Mouse (Mus musculus) forelimb bud, embryonic 11.5 days (tissue): ENCODE measurements around the gene Agap1.

Source experiments
- DNase-seq: peaks from one replicate; pipeline ENCODE4 v3.0.0-alpha.2; 2012; ENCODE audit warnings: low read depth, low spot score

The Agap1 gene

GRCm38 (mm10) chr1:89660804-89661203 lies 206.2 kb downstream of the Agap1 start:
- DNase-seq: no peak

- DNase-seq: no peak
Observed at GRCm38 (mm10) chr1:89666154-89666553, 211.5 kb downstream of the Agap1 start.

DNA sequence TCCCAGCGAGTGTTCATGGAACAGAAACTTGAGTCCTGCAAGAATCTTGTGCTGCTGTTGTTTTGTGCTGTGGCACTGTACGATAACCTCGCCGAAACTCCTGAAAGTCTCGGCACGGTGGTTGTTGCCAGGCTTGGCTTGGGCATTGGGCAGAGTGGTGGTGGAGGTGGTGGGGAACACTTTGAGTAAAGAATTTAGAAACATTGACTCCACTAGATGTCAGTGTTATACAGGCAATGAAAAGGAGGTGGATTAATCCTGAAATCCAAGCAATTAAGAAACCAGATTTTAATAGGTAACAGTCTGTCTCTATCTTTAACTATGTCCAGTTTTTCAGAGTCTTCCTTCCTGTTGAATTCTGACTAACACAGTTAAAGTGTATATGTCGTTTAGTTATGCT lies 212.8 kb downstream of the Agap1 start:
- DNase-seq: no peak

DNA sequence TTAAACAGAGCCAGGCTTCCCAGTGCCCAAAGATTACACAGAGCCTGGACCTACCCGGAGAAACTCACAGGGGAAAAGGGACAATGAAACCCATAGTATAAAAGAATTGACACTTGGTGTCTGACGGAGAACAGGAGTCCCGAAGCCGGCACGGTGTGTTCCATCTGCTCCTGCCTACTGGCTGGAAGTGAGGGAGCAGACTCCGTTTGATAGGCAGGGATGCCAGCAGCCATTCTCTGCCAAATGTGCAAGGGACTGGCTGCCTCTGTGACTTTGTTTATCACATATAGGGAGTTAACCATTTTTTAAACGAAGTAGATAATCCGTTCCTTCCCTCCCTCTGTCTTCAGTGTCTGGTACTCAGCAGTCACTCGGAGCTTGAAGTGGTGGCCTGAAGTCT lies 214.0 kb downstream of the Agap1 start:
- no peak for DNase-seq

DNA sequence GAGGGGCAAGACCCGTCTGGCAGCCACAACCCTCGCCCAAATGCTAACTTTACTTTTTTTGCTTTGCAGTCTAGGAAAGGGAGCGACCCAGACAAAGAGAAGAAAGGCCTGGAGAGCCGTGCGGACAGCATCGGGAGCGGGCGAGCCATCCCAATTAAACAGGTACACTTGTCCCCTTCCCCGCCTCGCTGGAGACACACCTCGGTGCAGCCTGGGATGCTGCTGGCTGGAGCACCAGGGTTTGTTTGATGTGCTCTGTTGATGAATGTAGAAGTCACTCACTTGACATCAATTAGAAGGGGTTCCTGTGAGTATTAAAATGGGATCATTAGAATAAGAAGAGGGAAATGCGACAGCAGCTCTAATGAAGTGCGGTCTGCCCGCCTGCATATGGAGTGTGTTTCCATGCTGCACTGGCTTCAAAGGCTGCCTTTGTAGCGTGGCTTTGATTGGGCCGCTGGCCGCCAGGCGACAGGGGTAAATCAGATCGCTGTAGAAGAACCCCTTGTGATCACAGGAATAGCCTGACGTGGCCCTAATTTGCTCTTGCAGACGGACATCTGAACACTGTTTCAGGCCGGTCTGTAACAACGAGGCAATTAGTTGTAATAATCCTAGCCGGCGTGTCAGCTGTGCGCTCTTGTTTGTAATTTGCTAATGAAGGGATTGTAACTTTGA lies 216.6 kb downstream of the Agap1 start:
- peak; percentile 58 for DNase-seq

DNA sequence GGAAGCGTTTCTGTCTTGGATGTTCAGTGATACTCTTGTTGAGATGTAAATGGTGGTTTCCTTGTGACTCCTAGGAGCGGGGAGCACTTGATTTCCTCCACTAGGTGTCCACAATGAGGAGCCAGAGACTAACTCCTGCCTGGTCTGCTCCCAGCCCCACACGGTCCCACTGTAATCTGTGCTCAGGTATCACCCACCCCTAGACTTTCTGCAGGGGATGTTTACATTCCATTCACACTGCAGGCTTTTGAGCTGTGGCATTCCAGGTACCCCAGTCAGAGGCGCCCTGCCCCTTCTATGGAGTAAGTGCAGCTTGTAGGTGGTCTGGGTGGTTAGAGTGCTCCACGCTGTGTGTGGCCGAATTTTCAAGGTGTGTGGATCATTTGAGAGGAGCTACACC lies 218.5 kb downstream of the Agap1 start:
- DNase-seq: no peak

GRCm38 (mm10) chr1:89673686-89674085 lies 219.1 kb downstream of the Agap1 start:
- DNase-seq: peak; percentile 29

- no peak for DNase-seq
Observed at GRCm38 (mm10) chr1:89674681-89675080, 220.1 kb downstream of the Agap1 start.

- DNase-seq: no peak
Observed at GRCm38 (mm10) chr1:89676411-89676810, 221.8 kb downstream of the Agap1 start.

- DNase-seq: no peak
Observed at GRCm38 (mm10) chr1:89680673-89681072, 226.1 kb downstream of the Agap1 start.

GRCm38 (mm10) chr1:89688914-89689313 lies 234.3 kb downstream of the Agap1 start:
- DNase-seq: no peak

GRCm38 (mm10) chr1:89689544-89690212 lies 235.1 kb downstream of the Agap1 start:
- DNase-seq: no peak

DNA sequence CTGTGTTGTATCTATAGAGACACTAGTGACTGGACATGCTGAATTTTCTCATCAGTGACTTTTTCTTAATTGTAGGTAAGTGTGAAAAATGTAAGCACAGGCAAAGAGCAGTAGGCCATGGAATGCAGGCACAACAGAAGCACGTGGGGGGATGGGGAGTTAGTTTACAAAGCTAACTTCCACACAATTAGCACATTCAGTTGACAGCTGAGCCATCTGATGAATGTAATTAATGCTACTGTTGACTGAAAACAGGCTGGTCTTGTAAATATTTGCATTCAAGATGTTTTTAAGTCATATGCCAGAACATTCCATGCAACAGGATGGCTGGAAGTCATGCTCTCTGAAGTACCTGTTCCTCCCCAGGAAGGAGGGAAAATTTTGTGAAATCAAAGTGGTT lies 236.5 kb downstream of the Agap1 start:
- DNase-seq: no peak

DNA sequence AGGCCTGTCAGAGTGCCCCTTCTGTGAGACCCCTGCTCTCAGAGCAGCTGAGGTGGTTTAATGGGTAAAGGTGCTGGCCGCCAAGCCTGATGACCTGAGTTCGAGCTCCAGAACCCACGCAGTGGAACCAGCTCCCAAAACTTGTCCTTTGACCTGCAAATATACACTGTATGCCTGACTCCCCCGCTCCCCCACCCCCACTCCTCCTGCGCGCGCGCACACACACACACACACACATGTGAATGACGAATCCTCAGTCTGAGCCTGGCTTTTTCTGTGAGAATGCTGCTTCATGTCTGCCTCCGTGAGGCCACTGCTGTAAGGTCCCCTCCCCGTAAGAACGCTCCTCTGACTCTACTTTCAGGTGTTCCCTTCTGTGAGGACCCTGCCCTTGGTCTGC lies 237.8 kb downstream of the Agap1 start:
- DNase-seq: no peak

DNA sequence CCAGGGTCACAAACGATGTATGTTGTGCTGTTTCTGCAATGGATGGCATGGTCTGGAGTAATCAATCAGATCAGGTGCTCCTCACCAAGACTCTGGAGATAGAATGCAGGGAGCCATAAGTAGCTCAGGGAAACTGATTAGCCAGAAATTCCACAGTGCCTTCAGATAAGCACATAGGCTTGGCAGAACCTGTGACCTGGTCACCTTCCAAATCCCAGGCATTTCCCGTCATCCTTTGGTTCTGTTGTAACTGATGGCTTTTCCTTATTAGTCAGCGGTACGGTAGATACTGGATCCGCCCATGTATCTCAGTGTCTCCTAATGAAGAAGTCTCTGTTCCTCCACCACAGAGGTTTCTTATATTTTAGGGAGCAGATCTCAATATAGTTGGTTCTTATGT lies 240.3 kb downstream of the Agap1 start:
- DNase-seq: no peak

DNA sequence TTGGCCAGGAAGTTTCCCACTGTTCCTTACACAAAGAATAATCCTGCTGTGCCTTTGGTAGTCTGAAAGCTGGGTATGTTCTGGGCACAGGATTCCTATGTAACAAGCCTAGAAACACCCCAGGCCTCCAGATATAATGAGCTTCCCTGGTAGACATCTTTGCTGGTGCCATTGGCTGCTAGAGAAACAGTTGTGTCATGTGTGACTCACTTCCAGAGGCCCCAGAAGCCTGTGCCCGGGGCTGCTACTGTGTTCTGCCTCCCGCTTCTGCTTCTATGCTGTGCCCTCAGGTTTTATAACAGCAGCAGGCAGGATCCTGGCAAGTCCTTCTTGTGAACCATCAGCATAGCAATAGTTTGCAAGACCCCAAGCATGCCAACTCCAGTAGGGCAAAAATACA lies 242.6 kb downstream of the Agap1 start:
- DNase-seq: no peak

GRCm38 (mm10) chr1:89700166-89700565 lies 245.6 kb downstream of the Agap1 start:
- DNase-seq: no peak

DNA sequence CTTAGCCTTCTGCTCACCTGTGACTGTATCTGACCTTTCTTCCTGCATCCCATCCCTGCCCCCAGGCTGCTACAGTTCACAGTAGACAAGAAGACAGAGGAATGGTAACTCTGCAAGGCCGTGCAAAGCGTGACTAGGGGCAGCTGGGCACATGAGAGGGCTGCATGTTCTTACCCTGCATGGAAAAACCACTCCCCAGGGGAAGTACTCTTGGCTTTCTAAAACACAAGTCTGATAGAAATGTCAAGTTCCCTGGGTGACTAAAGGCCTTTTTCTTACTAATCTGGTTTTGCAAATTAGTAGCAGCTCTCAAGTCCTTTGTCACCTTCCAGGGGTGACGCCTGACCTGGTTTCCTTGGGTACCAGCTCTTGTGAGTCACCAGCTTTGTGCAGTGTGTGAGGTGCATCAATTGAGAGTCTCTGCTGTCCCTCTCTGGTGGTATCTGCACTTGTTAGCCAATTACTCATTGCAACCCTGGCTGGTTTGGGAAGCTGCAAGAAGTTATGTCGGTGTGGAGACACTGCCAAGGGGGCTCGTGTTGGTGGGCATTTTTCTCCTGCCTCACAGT lies 246.6 kb downstream of the Agap1 start:
- DNase-seq: no peak

DNA sequence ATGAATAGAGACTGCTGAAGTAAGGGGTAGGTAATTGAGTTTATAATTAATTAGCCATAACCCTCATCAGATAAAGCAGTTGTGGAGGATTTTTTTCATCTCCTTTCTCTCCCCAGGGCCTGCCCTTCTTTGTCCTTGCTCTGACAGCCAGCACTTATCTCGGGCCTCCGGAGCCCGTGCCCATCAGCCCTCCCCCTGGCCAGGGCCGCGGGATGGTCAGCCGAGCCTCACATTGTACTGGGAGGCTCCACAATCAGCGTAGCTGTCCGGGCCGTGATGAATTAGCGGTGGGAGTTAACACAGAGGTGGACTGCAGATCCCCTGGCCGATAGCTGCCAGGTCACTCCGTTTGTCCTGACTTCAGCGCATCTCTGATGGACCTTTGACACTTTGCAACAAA lies 248.7 kb downstream of the Agap1 start:
- no peak for DNase-seq

DNA sequence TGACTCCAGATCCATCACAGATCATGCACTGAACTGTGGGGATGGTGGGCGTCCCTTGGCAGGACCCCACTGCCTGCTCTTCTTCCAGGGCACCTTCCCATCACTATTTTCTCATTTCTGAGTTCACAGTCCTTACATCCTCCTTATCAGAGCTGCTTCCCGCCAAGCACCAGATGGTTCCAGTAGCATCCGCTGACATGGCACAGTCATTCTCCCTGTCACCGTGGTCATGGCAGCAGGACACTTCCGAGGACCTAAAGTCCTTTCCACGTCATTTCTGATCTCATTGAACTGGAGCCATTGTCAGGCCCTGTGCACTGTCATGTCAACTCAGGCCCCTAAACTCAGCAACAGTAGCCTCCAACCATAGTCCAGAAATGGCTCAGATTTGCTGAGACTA lies 251.1 kb downstream of the Agap1 start:
- DNase-seq: no peak

DNA sequence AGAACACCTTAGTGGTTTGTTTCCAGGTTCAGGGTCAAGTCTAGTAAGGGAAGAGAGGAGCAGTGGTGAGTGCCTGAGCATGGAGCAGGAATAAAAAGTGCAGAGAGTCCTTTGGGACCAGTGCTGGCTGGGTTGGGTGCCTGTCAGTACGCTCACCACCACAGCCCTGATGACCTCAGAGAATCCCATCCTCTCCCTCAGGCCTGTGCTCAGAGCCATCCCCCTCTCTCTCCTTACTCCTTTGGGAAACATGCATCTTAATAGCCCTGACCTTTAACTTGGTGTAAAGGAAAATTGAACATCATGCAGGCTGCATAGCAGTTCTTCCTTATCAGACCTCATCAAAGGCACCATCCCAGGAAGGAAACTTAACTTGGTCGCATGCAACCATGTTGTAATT lies 252.3 kb downstream of the Agap1 start:
- no peak for DNase-seq

DNA sequence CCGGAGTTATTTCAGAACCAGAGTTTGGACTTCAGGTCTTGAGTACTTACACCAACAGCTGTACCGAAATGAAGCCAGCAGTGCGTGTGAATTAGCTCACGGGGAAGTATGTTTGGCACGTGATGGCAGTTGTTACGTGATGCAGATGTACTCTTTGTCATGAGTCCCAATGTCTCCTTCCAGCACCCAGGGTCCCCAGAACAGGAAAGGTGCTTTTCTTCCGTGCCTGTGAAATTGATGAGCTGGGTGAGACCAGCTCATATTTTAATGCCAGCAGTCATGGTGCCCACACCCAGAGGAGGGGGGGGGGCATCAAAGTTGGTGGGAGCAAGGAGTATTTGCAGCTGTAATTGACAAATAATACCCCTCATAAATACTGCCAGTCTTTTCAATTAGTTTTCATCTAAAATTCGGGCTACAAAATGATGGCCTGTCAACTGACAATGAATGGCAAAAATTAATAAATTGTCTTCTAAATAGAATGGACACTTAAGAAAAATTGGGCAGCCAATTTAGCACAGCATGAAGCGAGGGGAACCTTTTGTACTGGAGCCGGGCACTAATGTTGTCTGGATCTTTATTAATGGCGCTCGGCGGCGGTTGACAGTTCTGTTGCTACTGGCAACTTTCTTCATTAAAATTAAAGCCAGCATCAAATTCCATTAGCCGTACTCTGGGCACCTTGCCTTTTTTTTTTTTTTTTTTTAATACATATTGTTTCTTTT lies 253.3 kb downstream of the Agap1 start:
- DNase-seq: no peak

DNA sequence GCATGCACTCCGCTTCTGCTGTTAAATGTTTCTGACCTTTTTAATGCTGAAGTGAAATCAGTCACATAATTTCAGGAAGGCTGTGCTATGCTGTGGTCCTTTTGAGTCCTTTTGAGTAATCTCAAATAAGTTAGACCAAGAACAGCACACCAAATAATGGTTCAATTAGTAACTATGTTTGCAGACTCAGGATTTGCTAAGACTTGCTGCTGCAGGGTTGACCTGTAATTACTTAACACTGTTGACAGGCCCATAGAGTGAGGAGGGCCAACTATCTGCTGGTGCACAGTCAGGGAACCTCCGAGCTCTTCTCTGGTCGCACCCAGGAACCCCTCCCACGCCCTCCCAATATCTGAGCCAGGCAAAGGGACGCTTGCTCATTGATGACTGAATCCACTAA lies 255.2 kb downstream of the Agap1 start:
- DNase-seq: no peak
